Mouse (Mus musculus) testis, adult 2 months (tissue): ENCODE measurements around the gene Ucn.

Experiments used
- CTCF ChIP-seq: fragments of 200-500 bp; IDR thresholded peaks from 2 replicates; pipeline ENCODE4 v1.5.1; 2012; ENCODE audit warnings: low read depth, mild to moderate bottlenecking, inconsistent platforms, low read length, moderate library complexity; ENCODE audit not compliant: control insufficient read depth, insufficient read depth, insufficient replicate concordance
- POLR2A ChIP-seq: fragments of 200-500 bp; IDR thresholded peaks from 2 replicates; pipeline ENCODE4 v1.6.1; 2012; ENCODE audit warnings: low read depth, mild to moderate bottlenecking, inconsistent platforms, low read length, moderate library complexity; ENCODE audit not compliant: control insufficient read depth

GRCm38 (mm10) chr5:31179766-31180630 lies 41.4 kb upstream of the Ucn start, which contains the start of the genes Gm29609 and Gtf3c2:
- TF ChIP-seq CTCF: no peak
- TF ChIP-seq POLR2A: peak; percentile 94
